Mouse (Mus musculus) c-Kit-positive CD71-negative TER-119-negative erythroid progenitor cells, embryonic 14.5 days (primary cell): Measurements from ENCODE around the gene Ksr1.

Experiments used
- DNase-seq: peaks from one replicate; pipeline ENCODE4 v3.0.0-alpha.2; 2013; ENCODE audit warnings: low read depth

Ksr1 gene

DNA sequence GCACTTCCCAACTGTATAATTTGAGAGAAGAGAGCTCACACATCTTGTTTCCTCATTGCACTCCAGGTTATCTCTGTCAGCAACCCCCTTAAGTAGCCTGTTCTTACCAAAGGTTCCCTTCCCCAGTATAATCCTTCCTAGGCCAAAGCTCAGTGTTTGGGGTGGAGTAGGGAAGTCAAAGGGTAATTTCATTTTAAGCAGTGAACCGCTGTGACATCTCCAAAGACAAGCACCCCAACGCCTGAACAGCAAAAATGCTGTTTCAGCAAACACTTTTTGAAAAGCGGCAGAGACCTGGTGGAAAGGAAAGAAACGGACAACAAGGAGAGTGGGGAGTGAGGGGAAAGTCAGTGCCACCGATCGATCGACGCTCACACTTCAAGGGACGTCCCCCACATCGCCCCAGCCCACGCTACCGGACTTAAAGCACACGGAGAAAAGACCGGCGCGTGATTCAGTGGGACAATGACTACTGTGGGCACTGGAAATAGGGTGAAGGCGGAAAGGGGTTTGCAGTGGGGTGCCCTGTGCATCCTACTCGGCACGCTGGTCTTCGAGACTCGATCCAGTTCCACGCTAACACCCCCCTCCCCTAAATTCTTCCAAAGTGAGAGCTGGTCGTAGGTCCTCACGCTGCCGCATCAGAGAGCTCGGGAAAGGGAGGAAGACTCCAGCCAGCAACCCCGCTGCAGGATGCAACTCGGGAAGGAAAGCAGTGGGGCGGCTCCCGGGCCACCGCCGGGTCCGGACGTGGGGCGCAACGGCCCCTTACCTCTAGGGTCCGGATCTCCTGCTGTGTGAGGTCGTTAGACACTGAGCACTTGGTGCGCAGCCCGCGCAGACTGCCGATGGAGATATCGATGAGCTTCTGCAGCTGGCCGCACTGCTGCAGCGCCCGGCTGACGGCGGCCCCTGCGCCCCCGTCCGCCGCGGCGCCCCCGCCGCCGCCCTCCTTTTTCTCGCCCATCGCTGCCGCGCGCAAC lies 633 bp downstream of the Ksr1 start:
- no peak for DNase-seq

GRCm38 (mm10) chr11:79144741-79145140 lies 1.5 kb downstream of the Ksr1 start:
- DNase-seq: no peak

GRCm38 (mm10) chr11:79144043-79144591 lies 2.1 kb downstream of the Ksr1 start:
- no peak for DNase-seq

DNA sequence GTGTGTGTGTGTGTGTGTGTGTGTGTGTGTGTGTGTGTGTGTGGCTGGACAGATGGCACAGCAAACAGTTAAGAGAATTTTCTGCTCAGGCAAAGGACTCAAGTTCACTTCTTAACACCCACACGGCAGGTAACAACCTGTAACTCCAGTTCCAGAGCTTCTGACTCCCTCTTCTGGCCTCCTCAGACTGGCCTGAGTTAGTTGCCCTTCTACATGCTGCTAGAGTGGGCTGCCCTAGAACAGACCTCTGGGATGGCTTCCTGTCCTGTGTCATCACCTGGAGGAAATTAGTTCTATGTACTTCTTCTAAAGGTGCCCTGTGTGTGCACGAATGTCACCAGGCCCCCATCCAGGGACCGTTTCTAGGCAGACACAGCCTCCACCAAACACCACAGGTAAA lies 2.9 kb downstream of the Ksr1 start:
- DNase-seq: no peak

- DNase-seq: no peak
Measured at GRCm38 (mm10) chr11:79142381-79142780, 3.8 kb downstream of the Ksr1 start.

- no peak for DNase-seq
Measured at GRCm38 (mm10) chr11:79141235-79142109, 4.7 kb downstream of the Ksr1 start.

- DNase-seq: no peak
Measured at GRCm38 (mm10) chr11:79140511-79140888, 5.7 kb downstream of the Ksr1 start.

DNA sequence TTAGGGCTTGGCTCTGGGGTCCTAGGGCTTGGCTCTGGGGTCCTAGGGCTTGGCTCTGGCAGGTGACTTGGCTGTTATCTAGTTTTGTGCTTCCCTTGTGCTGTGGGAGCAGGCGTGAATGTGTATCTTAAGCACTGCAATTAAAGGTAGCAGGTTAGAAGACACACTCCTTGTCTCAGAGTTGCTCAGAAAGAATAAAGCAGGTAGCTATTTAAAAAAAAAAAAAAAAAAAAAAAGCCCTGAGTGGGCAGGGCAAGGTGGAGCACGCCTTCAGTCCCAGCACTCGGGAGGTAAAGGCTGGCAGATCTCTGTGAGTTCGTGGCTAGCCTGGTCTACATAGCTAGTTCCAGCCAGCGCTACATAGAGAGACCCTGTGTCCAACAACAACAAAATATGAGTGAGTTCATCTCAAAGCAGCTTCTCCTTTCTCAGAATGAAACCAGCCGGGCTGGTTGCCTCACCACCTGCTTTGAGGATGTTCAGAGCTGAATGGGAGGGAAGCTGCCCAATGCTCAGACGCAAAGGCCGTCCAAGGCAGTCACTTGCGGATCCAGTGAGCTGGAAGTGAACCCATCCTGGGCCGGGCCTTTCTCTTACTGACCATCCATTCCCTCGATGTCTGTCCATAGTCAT lies 6.2 kb downstream of the Ksr1 start:
- no peak for DNase-seq

- no peak for DNase-seq
Measured at GRCm38 (mm10) chr11:79138621-79139020, 7.6 kb downstream of the Ksr1 start.

GRCm38 (mm10) chr11:79137245-79137644 lies 9.0 kb downstream of the Ksr1 start:
- DNase-seq: no peak

DNA sequence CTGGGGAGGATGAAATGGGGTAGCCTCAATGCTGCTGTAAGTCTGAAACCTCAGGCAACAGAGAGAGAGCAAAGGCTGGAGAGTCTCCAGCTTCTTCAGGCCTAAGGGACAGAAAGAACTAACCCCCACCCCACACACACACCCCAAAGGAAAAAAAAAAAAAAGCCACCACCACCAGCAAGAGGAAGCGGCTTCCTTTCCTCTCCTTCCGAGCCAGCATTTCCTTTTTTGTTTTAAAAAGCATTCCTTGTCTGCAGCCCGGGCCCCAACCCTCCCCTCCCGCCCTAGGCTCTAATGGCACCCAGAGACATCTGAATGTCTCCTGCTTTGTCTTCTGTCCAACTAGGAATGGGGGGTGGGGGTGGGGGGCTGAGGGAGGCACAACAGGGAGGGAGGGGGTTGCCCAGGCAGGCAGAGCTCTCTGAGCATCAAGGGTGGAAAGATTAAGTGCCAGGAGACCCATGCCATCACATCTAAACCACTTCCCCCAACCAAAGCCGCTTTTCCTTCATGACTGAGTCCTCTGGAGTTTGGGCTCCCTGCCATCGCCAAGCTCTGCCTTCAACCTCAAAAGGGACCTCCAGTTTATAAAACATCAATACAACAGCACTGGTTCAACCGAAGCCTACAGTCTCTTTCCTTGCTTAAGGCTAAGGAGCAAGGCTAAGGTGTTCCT lies 10.4 kb downstream of the Ksr1 start:
- no peak for DNase-seq

DNA sequence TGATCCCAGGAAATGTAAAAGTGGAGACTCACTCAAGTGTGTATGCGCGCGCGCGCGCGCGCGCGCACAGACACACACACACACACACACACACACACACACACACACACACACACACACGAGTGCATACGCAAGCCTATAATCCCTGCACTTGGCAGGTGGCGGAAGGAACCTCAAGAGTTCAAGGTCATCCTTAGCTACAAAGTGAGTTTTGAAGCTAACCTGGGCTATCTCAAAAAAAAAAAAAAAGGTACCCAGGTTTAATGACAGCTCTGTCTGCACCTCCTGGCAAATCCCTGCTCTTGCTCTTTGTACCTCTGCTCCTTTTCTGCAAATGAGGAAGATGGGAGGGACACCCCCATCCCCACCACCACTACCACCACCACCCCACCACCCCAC lies 11.1 kb downstream of the Ksr1 start:
- no peak for DNase-seq

GRCm38 (mm10) chr11:79134416-79135104 lies 11.6 kb downstream of the Ksr1 start:
- DNase-seq: no peak

DNA sequence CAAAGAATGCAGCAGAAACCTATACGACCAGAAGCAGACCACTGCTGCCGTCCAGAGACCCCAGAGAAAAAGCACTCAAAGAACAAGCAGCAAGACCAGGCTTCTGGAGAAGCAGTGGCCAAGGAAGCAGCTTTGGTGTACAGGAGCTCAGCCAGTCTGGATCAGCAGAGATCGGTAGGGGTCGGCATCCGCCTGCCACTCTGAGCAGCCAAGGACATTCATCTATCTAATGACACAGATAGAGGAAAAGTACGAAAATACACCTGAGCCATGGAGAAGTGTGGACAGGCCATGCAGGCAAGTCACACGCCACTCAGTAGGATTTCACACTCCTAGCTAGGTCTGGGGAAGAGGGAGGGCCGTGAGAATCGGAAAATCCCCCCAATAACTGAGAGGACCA lies 12.2 kb downstream of the Ksr1 start:
- DNase-seq: no peak

DNA sequence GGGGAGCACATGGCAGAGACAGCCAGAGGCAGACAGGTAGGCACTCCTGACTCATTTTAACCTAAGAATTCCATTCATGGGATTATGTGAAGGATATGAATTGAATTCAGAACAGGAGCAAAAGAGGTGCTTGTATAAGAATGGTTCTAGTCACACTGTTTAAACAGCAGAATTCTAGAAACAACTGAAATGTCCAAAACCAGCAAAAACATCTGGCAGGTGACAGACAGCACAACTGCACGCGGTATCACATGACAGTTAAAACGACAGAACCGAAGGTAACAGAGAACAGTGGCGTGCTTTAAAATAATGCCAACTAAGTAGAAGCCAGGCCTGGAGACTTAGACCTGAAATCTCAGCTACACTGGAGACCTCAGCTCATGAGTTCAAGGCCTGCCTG lies 13.2 kb downstream of the Ksr1 start:
- no peak for DNase-seq

GRCm38 (mm10) chr11:79131949-79132411 lies 14.2 kb downstream of the Ksr1 start:
- no peak for DNase-seq

- no peak for DNase-seq
Measured at GRCm38 (mm10) chr11:79129388-79130356, 16.5 kb downstream of the Ksr1 start.

- no peak for DNase-seq
Measured at GRCm38 (mm10) chr11:79128233-79128632, 18.0 kb downstream of the Ksr1 start.

DNA sequence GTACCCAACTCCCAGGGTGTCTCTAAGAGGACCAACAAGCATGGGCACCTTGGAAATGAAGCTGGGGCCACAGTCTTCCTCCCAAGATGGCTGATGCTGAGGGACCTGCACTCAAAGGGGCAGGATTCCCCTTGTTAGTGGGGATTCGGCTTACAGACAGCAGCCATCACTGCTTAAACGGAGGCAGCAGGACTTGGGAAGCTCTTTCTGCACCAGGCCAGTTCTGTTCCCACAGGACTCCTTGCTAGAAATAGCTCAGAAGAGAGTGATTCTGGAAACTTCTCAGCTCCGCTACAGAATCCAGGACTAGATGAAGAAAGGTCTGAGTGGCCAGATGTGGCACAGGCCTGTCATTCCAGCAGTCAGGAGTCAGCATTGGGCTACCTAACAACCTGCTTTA lies 19.2 kb downstream of the Ksr1 start:
- no peak for DNase-seq

GRCm38 (mm10) chr11:79125775-79126174 lies 20.4 kb downstream of the Ksr1 start:
- no peak for DNase-seq
